Mouse (Mus musculus) retina, embryonic 14.5 days (tissue): Measurements from ENCODE around the gene Ppm1j.

Source experiments
- DNase-seq: peaks from one replicate; pipeline ENCODE4 v3.0.0-alpha.2; 2015; ENCODE audit warnings: low spot score

Ppm1j gene

GRCm38 (mm10) chr3:104783971-104784500 is 3.2 kb downstream of the Ppm1j start:
- DNase-seq = no peak

GRCm38 (mm10) chr3:104785284-104785683 is 4.4 kb downstream of the Ppm1j start:
- DNase-seq = no peak

- DNase-seq = no peak
Measured at GRCm38 (mm10) chr3:104788075-104788474, 7.2 kb downstream of the Ppm1j start, which contains the start of gene Rhoc. Rhoc (plus strand) TSS chr3:104788375.

GRCm38 (mm10) chr3:104788561-104789311 is 7.9 kb downstream of the Ppm1j start:
- DNase-seq = peak; percentile 88

GRCm38 (mm10) chr3:104789312-104789605 is 8.4 kb downstream of the Ppm1j start:
- DNase-seq = no peak

GRCm38 (mm10) chr3:104789822-104790221 is 9.0 kb downstream of the Ppm1j start:
- DNase-seq = no peak

GRCm38 (mm10) chr3:104790401-104790937 is 9.6 kb downstream of the Ppm1j start:
- DNase-seq = peak; percentile 45

- DNase-seq = no peak
Measured at GRCm38 (mm10) chr3:104791017-104791416, 10.2 kb downstream of the Ppm1j start.

- DNase-seq = no peak
Measured at GRCm38 (mm10) chr3:104791671-104792070, 10.8 kb downstream of the Ppm1j start.

- no peak for DNase-seq
Measured at GRCm38 (mm10) chr3:104792360-104793270, 11.8 kb downstream of the Ppm1j start.

- DNase-seq = peak; percentile 95
Measured at GRCm38 (mm10) chr3:104793871-104794828, 13.3 kb downstream of the Ppm1j start.

GRCm38 (mm10) chr3:104794953-104795470 is 14.2 kb downstream of the Ppm1j start:
- DNase-seq = no peak

- DNase-seq = no peak
Measured at GRCm38 (mm10) chr3:104795661-104796340, 14.9 kb downstream of the Ppm1j start.

GRCm38 (mm10) chr3:104796430-104797082 is 15.7 kb downstream of the Ppm1j start:
- DNase-seq = no peak

- no peak for DNase-seq
Measured at GRCm38 (mm10) chr3:104800681-104801080, 19.8 kb downstream of the Ppm1j start.

- DNase-seq = no peak
Measured at GRCm38 (mm10) chr3:104801481-104801880, 20.6 kb downstream of the Ppm1j start.

- no peak for DNase-seq
Measured at GRCm38 (mm10) chr3:104804312-104804711, 23.5 kb downstream of the Ppm1j start.

GRCm38 (mm10) chr3:104805539-104805938 is 24.7 kb downstream of the Ppm1j start:
- no peak for DNase-seq

GRCm38 (mm10) chr3:104811752-104812151 is 30.9 kb downstream of the Ppm1j start:
- no peak for DNase-seq

- DNase-seq = no peak
Measured at GRCm38 (mm10) chr3:104812254-104812653, 31.4 kb downstream of the Ppm1j start.
